Mouse (Mus musculus) adrenal gland, adult (tissue): ENCODE data around the gene Wdr1.
"Not testable (repeated sequence)": the region's sequence is repeated elsewhere in the genome, so short reads cannot be mapped to it uniquely, and the experiment has no call there.

ENCODE experiments used
- DNase-seq, 2 experiments: peaks; one replicate each; pipeline ENCODE4 v3.0.0; 2022 to 2023; ENCODE audit warnings: low spot score in 1 of 2; ENCODE audit not compliant: inconsistent age in 2 of 2

The Wdr1 gene

DNA sequence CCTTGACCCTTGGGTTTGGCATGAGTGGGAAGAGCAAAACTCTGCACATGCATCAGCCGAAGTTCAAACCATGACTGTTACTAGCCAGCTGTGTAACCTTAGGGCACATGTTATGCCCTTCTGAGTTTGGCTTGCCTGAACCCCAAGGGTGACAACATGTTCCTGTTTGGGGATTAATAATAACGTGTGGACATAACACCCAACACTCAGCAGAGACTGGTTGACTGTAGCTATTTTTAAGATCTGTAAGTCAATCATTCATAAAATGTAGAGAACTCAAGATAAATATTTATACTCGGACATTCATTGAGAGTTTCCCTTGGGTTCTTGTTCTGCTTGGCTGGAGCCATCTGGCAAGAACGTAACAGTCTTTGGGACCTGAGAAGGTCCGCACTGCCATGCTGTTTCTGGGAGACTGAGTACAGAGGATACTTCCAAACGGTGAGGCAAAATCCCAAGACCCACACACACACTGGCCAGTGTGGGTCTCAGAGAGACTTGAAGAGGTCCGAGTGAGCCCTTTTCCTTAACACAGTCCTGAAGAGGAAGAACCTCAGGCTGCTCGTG, 66.4 kb downstream of the Wdr1 start:
- DNase-seq = no peak

DNA sequence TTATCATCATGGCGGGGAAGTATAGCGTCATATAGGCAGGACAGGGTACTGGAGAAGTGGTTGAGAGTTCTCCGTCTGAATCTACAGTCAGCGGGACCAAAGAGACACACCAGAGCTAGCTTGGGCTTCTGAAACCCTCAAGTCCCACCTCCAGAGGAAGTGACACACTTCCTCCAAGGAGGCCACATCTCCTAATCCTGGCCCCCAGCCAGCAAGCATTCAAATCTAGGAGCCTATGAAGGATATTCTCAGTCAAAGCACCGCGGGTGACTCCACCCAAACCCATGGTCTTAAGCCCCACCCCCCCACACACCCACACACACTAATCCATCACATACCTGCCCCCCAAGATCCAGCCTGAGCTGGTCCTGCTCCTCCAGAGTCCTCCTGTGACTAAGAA, 69.1 kb downstream of the Wdr1 start:
- no peak for DNase-seq

DNA sequence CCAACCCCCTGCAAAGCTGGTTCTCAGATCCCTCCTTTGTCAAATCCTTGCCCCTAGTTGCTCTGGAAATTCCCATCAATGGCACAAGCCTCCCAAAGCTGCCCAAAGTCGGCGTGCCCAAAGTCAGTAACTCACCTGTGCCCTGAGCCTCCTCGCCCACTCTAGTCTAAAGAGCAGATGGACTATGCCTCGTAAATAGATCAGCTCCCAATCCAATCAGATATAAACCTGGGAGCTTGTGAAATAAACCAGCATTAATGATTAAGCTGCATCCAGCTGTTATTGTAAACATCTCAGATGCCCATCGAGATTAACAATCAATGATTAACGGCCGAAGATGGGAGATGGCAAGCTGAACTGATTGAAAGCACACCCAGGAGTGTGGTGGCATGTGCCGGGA, 71.3 kb downstream of the Wdr1 start:
- no peak for DNase-seq

DNA sequence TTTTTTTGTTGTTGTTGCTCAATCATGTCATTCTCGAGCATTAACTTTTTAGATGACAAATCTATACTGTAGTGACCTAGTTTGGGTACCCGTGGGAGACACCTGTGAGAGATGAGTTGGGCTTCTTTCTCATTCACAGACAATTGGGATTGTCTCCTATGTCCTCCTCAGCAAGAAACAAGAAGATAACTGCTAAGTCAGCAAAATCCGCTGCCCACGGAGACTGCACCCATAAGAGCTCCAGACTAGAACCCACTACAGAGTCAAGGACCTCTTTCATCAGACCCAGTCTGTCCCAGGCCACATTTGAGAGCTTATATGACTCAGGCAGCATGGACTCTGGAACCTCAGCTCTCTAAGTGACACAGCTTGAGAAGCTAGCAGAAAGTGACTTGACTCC, 73.3 kb downstream of the Wdr1 start:
- no peak for DNase-seq

DNA sequence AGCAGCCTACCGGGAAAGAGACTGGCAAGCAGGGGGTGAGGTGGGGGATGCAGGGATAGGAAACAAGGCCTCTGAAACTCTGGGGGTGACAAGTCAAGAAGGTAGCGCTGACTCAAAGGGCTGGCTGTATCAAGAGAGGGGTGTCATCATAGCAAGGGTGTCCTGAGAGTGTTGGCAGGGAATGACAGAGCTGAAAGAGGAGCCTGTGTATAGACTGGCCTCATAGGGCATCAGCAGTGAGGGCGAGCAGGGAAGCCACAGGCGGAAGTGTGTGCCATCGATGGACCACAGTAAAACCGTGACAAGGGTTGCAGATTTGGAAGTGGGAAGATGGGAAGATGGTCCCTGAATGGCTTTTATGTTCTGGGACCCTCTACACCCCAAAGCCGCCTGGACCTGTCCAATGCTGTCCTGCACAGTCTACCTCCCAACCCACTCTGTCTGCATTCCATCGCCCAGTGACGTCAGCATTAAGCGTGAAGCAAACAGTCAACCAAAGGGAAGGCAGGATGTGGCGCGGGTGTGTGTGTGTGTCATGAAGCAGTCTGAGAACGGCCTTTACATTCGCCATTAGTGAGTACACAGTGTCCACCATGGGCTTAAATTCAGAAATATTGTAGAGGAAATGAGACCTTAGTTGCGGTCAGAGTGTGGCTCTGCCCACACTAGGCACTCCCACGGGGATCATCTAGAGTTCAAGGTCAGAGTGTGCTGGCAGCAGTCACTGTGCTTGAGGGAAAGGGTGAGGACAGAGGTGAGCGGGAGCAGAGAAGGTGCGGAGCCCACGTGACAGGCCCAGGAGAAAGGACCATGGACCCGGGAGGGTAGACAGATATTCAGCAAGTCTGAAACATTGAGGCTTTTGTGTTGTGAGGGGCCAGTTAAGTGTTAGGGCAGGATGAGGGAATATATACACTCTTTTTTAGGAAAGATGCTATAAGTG, 74.1 kb downstream of the Wdr1 start:
- no peak for DNase-seq

DNA sequence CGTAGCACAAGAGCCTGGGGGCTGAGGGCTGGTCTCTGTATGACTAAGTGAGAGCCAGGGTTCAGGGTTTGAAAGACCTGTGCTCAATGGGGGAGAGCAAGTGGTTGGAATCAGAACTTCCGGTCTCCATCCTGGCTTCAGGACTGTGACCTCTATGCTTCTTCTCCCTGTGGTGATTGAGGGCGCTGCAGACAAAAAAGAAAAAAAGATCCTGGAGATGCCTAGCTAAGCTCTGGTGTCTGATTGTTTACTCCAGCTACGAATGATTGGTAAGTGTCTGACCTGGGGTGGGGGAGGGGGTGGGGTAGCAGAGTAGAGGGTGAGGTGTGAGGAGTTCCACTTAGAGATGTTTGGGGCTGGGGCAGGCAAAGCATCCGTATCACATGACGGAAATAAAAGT, 75.0 kb downstream of the Wdr1 start:
- DNase-seq = no peak

DNA sequence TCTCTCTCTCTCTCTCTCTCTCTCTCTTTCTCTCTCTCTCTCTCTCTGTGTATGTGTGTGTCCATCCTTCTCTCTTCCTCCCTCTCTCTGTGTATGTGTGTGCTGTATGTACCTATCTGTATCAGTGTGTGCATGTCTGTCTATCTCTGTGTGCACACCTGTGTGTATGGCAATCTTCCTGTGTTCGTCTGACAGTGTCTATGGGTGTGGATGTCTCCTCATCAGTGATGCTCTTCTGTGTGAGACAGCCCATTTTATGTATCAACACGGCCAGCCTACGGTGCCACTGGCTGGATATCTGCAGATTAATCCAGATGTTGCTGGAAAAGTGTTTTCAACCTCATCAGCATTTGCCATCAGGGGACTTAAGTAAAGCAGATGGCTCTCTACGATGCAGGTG, 75.8 kb downstream of the Wdr1 start:
- no peak for DNase-seq

DNA sequence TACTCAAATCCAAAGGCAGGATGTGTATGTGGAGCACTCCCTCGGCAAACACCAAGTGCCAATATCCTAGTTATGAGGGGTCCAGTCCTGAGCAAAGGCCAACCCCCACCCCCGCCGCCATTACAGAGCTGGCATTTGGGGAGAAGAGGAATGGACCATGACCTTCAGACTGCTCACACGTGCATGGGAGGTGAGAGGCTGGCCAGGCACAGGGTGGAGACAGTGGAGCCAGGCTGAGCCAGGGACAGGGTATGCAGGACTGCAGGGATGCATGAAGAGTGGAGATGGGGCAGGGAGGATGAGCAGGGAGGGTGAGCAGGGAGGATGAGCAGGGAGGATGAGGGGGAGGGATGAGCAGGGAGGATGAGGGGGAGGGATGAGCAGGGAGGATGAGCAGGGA, 77.1 kb downstream of the Wdr1 start:
- no peak for DNase-seq

DNA sequence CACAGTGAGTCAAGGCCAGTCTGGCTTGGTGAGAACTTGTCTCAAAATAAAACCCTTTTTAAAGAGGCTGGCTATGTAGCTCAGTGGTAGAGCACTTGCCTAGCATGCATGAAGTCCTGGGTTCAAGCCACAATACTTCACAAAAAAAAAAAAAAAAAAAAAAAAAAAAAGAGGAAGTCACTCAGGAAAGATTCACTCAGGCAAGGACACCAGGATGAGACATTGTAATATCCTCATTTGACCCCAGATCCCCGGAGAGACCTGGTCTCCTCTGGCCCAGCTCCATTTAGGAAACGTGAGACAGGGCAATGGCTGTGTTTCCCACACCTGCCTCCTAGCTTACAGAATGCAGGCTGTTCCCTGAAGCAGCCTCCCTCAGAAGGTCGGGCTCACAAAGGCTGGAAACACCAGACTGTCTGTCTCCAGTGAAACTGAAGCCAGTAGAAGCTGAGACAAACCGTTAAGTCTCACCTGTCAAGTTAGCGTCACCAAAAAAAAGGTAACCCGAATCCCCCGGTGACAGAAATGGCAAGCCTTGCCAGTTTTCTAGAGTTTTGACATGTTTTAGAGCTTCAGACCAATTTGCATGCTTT, 79.4 kb downstream of the Wdr1 start:
- no peak for DNase-seq

DNA sequence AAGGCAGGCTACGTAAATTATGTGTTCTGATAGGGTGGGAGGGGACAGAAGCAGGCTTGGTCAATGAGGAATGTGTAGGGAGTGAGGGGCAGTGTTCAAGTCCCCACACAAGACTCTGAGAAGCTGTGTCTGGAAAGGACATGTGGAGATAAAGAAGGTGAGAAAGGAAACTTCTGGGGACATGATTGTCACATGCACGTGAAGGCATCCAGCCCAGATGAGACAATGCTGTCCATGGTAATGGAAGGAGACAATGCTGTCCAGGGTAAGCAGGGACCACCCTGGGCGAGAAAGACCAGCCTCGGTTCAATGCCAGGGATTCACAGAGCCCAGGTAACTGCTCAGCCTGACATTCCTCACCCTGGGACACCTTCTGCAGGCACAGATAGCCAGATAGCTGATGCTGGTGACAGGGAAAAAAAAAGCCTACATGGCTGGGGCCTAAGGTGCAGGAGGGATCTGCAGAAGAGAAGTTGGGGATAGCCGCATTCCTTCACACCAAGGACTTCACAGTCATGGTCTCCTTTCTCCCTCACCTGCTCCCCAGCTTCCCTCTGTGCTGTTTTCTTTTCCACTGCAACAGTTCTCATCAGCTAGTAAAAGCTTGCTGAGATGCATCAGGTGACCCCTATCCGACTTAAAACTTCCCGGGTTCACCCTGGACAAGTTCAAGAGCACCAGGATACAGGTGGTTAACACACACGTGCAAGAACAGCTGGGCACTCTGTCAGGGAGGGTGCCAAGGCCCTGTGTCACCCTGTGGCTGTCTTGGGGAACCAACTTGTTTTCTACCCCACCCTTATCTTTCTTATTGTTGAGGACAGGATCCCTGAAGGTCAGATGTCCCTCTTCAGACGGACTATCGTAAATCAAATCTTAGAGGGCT, 82.0 kb downstream of the Wdr1 start:
- DNase-seq = peak in 1 of 2 experiments; percentile 45

DNA sequence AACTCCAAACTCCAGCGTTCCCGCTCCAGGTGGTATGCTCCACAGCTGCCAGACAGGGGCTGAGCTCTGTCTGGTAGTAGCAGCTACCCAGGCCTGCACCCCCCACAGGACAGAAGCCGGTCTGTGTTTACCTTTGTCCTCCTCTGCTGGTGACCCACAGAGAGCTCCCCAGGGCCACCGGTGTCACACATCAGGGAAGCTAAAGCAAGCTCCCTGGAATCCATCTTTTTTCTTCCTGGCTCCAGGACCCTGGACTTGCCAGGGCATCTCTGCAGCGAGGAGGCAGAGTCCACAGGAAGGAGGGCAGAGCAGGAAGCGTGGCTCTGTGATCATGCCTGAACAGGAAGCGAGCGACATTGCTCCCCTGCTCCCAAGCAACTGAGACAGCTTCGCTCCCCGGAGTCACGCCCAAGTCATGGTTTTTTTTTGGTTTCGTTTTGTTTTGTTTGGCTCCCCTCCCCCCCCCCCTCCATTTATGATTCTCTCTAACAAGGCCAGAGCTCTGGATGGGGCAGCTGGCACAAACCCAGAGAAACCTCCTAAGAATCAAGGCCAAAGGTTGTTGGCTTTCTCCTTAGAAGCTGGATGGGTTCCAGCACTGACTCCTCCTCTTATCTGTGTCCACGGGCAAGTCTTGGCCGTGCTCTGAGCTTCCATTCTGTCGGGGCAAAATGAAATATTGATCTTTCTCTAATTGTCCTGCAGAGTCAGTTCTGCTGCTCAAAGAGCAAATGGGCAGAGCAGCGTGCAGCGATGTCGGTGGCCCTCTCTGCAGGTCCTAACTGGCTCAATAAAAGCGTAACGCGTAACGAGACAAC, 82.9 kb downstream of the Wdr1 start:
- DNase-seq = peak; percentile 85 to 96

DNA sequence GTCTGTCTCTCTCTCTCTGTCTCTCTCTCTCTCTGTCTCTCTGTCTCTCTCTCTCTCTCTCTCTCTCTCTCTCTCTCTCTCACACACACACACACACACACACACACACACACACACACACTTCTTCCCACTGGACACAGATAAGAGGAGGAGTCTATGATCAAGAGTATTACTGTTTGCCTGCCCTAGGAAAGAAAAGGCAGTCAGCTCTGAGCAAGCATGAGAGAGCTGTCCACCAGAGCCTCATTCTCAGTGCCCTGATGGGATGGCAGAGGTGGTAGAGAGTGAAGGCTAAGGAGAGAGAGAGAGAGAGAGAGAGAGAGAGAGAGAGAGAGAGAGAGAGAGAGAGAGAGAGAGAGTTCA, 83.5 kb downstream of the Wdr1 start:
- DNase-seq = not testable (repeated sequence)

DNA sequence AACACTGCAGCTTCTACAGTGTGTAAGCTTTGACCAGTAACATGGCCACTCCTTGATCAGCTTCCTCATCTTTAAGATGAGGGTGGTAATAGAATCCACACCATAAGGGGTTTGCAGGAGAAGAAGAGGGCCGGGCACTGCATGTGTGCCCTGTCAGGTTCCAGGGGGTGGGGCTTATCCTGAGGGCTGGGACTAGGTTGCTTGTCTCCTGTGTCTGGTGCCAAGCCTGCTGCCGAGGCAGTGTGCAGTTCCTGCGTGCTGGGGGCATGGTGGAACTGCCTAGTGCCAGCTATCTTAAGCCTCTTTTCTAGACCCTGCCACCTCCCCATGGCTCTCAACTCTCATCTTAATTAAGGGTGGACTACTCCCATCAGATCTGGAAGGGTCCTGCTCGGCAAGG, 84.0 kb downstream of the Wdr1 start:
- DNase-seq = peak; percentile 41 to 71

DNA sequence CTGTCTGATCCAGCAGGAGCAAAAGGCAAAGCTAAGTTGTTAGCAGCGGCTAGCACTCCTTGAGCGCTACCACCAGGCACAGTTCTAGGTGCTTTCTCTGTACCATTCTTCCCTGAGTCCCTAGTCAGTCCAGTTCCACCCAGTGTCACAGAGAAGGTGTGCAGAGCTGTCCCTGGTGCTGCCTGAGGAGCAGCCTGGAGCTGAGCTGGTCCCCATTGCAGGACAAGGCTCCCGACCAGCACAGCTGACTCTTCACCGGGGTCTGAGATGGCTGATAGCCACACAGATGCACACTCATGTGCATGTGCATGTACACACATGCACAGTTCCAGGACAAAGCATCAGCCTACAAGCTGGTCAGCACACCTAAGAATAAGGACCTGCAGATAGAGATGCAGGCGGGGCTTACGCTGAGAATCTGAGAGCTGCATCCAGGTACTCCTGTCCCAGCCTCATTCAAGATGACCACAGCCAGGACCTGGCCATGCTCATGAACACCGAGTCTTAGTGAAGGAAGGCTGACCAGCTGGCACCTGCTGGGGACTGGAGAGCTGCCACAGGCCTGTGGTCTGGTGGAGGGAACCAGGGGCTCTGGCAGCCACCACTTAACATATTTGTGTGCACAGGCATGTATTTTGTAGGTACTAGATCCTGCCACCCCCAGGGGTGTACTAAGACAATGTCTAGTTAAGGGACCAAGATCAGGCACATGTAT, 85.1 kb downstream of the Wdr1 start:
- no peak for DNase-seq

DNA sequence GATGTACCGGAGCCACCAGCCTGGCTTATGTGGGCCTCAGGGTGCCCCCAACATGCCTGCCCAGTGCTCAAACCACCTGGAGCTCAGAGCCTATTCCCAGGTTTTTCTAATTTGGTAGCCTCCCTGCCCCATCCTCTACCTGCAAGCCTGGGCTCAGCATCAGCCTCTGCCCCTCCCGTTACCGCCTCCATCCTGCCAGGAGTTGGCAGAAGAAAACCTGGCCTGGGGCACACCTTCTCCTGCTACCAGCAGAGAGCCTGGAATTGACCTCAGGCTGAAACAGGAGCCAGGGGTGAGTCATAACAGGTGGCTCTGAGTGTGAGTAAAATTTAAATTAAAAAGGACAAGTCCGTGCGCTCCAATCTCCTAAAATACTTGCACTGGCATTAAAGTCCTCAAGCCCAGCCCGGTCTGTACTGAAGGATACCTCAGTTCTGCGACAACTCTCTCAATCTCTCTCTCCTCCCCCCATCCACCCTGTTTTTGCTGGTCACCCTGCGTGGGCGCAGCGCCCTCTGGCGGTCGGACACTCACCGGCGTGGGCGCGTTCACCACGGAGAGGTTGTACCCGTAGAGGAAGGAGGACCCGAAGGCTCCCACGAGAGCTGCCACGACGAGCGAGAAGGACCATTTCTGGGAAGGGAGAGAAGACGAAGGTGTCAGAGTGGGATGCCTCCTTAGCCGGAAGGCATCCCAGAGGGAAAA, 86.0 kb downstream of the Wdr1 start:
- DNase-seq = peak; percentile 46 to 74
